Mouse (Mus musculus) ES-E14 (cell line): ENCODE measurements around the gene BC055324. TPM values are rescaled to one million over a fixed set of nuclear protein-coding genes. Genes with fewer than 3 reads are reported as not detected.

Experiments used
- DNase-seq: peaks from one replicate; pipeline ENCODE4 v3.0.0-alpha.2; 2013; ENCODE audit warnings: low read depth, low spot score
- H3K27ac ChIP-seq: 2 replicates; pipeline ENCODE4 v1.5.1; 2012; ENCODE audit warnings: low read depth, mild to moderate bottlenecking, low read length, moderate library complexity, mixed read lengths; ENCODE audit not compliant: poor library complexity, insufficient read depth, severe bottlenecking
- H3K36me3 ChIP-seq: 2 replicates; pipeline ENCODE4 v1.6.1; 2012; ENCODE audit warnings: mild to moderate bottlenecking, low read length, moderate library complexity, mixed read lengths; ENCODE audit not compliant: control insufficient read depth, poor library complexity, insufficient read depth, severe bottlenecking
- H3K4me1 ChIP-seq, 2 experiments: fragments of 150-350 bp in 1 of 2; sonication (generic) in 1 of 2; 2 replicates each; pipeline ENCODE4 v1.6.1; 2012; ENCODE audit warnings: low read length in 2 of 2, mild to moderate bottlenecking in 1 of 2, mixed read lengths in 1 of 2; ENCODE audit not compliant: control insufficient read depth in 2 of 2, insufficient read depth in 2 of 2, poor library complexity in 1 of 2
- H3K4me3 ChIP-seq, 2 experiments: fragments of 150-350 bp in 1 of 2; sonication (generic) in 1 of 2; 2 replicates each; pipeline ENCODE4 v1.5.1; 2012; ENCODE audit warnings: low read length in 2 of 2, low read depth in 1 of 2, mild to moderate bottlenecking in 1 of 2, mixed read lengths in 1 of 2; ENCODE audit not compliant: insufficient read depth in 1 of 2, poor library complexity in 1 of 2, severe bottlenecking in 1 of 2
- H3K9ac ChIP-seq: 2 replicates; pipeline ENCODE4 v1.6.1; 2012; ENCODE audit warnings: low read depth, mild to moderate bottlenecking, low read length, mixed read lengths; ENCODE audit not compliant: poor library complexity, insufficient read depth, severe bottlenecking
- H3K9me3 ChIP-seq: fragments of 150-350 bp; sonication (generic); 2 replicates; pipeline ENCODE4 v1.6.1; 2012; ENCODE audit warnings: low read depth, mild to moderate bottlenecking, low read length; ENCODE audit not compliant: control insufficient read depth, insufficient read depth
- CHD2 ChIP-seq: IDR thresholded peaks from 2 replicates; pipeline ENCODE4 v1.6.1; 2014; ENCODE audit warnings: mild to moderate bottlenecking, low read depth, low read length, inconsistent platforms
- HCFC1 ChIP-seq: IDR thresholded peaks from 2 replicates; pipeline ENCODE4 v1.6.1; 2012; ENCODE audit warnings: low read length, inconsistent platforms, borderline replicate concordance; ENCODE audit not compliant: insufficient read depth
- MAFK ChIP-seq: IDR thresholded peaks from 2 replicates; pipeline ENCODE4 v1.6.1; 2014; ENCODE audit warnings: mild to moderate bottlenecking, low read depth, low read length, inconsistent platforms; ENCODE audit not compliant: insufficient read depth
- ZC3H11A ChIP-seq: IDR thresholded peaks from 2 replicates; pipeline ENCODE4 v1.6.1; 2012; ENCODE audit warnings: low read depth, mild to moderate bottlenecking, inconsistent platforms, low read length, borderline replicate concordance
- ZNF384 ChIP-seq: IDR thresholded peaks from 2 replicates; pipeline ENCODE4 v1.6.1; 2012; ENCODE audit warnings: low read depth, low read length, inconsistent platforms
- in situ Hi-C, 2 experiments: fragments of 600-800 bp; cut with MboI; formaldehyde crosslinking; loops; one replicate each; pipeline ENCODE4 v1.15.1; 2025; ENCODE audit warnings: low sequenced_read_pairs in 2 of 2, inconsistent platforms in 1 of 2; ENCODE audit not compliant: unreplicated experiment in 2 of 2
- total RNA-seq: library from RNA; depleted of rRNA; stranded (reverse); fragments of 300-350 nt; gene quantifications from 2 replicates; pipeline ENCODE4 v1.2.3, GENCODE M21; 2012; rRNA removed

The BC055324 gene
- 43.7 and 46.8 TPM in 2 replicates for total RNA-seq

DNA sequence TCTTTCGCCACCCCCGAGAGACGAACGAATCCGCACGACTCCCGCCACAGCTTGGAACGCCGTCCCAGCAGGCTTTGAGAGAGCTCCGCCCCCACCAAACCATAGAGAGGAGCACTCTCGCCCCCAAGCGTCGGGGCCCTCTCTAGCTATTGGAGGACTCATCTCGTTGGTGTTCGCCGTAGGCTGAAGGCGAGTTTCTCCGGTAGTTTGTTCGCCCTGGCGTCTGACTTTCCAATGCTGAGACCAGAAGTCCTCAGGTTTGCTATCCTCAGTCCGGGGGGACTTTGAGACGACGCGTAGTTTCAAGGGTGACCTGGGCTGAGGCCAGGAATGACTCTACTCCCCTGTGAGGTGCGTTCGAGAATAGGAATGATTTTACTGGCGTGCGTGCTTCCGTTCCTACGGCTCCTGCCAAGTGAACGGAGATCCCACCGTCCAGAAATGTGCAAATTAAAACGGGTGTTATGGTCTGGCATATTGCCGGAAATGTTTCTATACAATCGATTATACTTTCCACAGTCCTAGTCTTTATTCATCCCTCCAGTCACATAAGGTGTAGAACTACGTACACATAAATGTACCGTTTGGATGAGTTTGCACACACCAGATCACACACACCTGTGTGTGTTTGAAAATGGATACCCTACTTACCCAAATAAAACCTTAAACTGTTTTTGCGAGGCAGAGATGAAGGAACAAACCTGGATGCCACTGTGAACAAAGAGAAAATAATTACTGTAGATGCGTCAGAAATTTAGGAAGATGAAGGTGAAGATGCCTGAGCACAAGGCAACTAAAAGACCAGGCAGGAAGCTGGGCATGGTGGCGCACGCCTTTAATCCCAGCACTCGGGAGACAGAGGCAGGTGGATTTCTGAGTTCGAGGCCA is at the start of gene BC055324, which contains the start of gene Mettl18:
BC055324 (minus strand) TSS at position 76 of the 888 bp plus-strand sequence.
Mettl18 (plus strand) TSS at position 169 of the 888 bp plus-strand sequence.
- Histone ChIP-seq H3K9ac (peak within 1 kb of the TSS; percentile 96), H3K27ac (peak within 1 kb of the TSS; percentile 67), H3K4me3 (peak within 1 kb of the TSS; percentile 79 to 99), H3K36me3 (peaks cover 9% of the 10 kb centered on the region), H3K4me1 (peaks cover 1 to 3% of the 10 kb centered on the region in 2 experiments; a peak in 1 of 4 replicates), H3K9me3 (no peaks in the 10 kb centered on the region)
- TF ChIP-seq ZNF384 (no peak), HCFC1 (peak; percentile 63; the same call in 1 of the 2 replicates)
- in situ Hi-C loops: loop anchor here (25.0 kb wide), 1 partner anchor 1283 kb away; no protein-coding TSS in a partner anchor
- DNase-seq: peak; percentile 94

GRCm38 (mm10) chr1:164043549-164043948 is 49.0 kb upstream of the BC055324 start:
- Histone ChIP-seq H3K27ac (no peak overlapping the region), H3K36me3 (no peaks in the 10 kb centered on the region), H3K9me3 (no peaks in the 10 kb centered on the region), H3K4me3 (no peak overlapping the region), H3K4me1 (no peaks in the 10 kb centered on the region), H3K9ac (no peak overlapping the region)
- in situ Hi-C loops: no loop called here
- no peak for DNase-seq
- TF ChIP-seq MAFK: no peak
- no peak for TF ChIP-seq ZNF384
- no peak for TF ChIP-seq CHD2
- no peak for TF ChIP-seq HCFC1
- no peak for TF ChIP-seq ZC3H11A

DNA sequence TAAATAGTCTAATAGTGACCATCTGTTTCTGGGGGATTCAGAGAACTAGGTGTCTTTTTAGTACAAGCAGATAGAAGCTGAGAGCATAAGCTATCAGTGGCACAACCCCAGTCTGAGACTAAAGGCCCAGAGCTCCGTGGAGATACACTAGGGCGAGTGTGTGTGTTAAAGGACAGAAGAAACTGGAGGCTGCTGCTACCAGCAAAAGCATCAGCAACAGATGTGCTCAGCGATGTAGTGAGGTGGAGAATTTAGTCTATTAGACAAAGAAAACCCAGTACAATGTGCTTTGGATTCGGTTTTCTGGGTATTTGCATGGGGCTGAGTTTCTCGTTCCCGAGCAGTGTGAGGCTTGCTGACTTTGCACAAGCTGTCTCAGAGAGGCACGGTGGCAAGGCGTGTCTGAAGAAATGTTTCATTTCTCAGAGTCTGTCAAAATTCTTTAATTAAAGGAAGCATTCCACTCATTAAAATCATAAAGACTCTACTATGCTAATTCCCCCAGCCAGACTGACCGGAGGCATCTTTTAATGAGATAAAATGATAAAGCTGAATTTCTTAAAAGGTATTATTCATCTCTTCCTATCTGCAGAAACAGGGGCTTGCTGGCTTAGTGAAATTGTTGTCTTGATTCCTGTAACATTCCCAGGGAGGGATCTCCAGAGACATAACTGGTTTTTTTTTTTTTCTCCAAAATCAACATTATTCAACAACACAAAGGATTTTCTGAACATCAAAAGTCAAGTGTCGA is 46.0 kb upstream of the BC055324 start:
- DNase-seq: no peak
- H3K36me3 ChIP-seq: no peaks in the 10 kb centered on the region
- H3K4me3 ChIP-seq: no peak overlapping the region
- no peaks in the 10 kb centered on the region for H3K4me1 ChIP-seq
- no peak overlapping the region for H3K27ac ChIP-seq
- H3K9ac ChIP-seq: no peak overlapping the region
- TF ChIP-seq MAFK (no peak), HCFC1 (no peak), ZNF384 (no peak), CHD2 (no peak), ZC3H11A (no peak)
- in situ Hi-C loops: no loop called here
- no peaks in the 10 kb centered on the region for H3K9me3 ChIP-seq

DNA sequence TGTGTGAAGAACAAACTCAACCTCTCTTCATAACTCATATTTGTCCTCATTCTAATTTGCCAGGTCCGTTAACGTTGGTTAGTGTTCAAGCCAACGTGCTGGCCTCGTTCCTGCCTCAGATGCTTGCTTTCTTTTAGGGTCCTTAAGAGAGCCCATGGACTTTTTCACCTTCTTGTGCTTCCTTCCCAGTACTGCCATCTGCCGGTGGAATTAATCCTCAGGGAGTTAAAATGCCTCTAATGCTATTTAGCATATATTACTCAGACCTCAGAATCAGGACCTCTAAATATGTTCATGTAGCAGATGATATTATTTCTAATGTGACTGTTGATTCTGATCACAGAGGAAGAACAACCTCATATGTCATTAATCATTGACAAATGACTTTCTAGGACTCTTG is 32.8 kb upstream of the BC055324 start:
- H3K9ac ChIP-seq: no peak overlapping the region
- no peak overlapping the region for H3K27ac ChIP-seq
- no peak for DNase-seq
- no peak overlapping the region for H3K4me3 ChIP-seq
- no peaks in the 10 kb centered on the region for H3K36me3 ChIP-seq
- H3K9me3 ChIP-seq: no peaks in the 10 kb centered on the region
- H3K4me1 ChIP-seq: no peaks in the 10 kb centered on the region
- in situ Hi-C loops: no loop called here
- TF ChIP-seq CHD2: no peak
- no peak for TF ChIP-seq HCFC1
